13 mouse cellular contexts compared by ENCODE assay signal in the genomic region with DNA sequence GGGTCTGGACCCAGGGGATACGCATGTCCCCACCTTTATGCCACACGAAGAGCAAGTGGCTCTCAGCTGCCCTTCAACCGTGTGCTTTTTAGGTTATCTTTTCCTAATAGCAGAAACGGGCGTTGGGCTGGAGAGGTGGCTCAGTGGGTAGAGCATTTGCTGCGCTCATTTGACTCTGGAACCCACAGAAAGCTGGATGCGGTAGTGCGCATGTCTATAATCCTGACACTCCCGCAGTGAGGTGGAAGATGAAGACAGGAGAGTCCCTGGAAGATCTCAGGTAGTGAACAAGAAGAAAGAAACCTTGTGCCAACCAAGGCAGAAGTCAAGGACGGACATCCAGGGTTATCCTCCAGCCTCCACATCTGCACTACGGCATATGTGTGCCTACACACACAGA. TPM values are rescaled to one million over a fixed set of nuclear protein-coding genes. Genes with fewer than 3 reads are reported as not detected.
DNase-seq lines count a peak whose midpoint lies in the region; ATAC-seq and TF ChIP-seq lines count a peak whose summit lies in the region.
"Had no signal": no experiment of that assay in that cellular context is flagged by ENCODE, and none has a peak within 500 bp of the region (broad histone marks: within the 10 kb centered on the region; RNA-seq: fewer than 3 reads in every experiment).

No protein-coding gene starts in this region.

- no peak for TF ChIP-seq CTCF in cerebellum, adult 2 months (IDR thresholded peaks at IDR 0.05; ENCODE audit: borderline replicate concordance, insufficient read depth, low read depth, low read length)

- peak; percentile 19 to 30 for DNase-seq in cerebellum, adult 2 months
- DNase-seq in cerebellum, adult 9-11 months = peak; percentile 51
- DNase-seq in cerebellum, postnatal 14 days = no peak

- 77% methylated on average over 11 of the region's 11 CpGs for WGBS in cerebellum, adult 2 months

- no peak for TF ChIP-seq POLR2A in cerebellum, adult 2 months (IDR thresholded peaks at IDR 0.05; ENCODE audit: borderline replicate concordance, insufficient read depth, low read length)

- H3K27ac ChIP-seq in cerebellum, adult 2 months (ENCODE audit: insufficient read depth, low read length) = no peak overlapping the region
- H3K27ac ChIP-seq: embryonic facial prominence, embryonic 13.5 days; embryonic facial prominence, embryonic 15.5 days; forebrain, embryonic 10.5 days; forebrain, embryonic 12.5 days had no signal

- no peak for ATAC-seq in cerebellum, adult (ENCODE audit: insufficient number of reproducible peaks, low FRiP score, low TSS enrichment)

- no peak overlapping the region for H3K4me3 ChIP-seq in cerebellum, adult 2 months (replicated peaks; ENCODE audit: insufficient read depth, low read depth, low read length)
- H3K4me3 ChIP-seq: embryonic facial prominence, embryonic 13.5 days; embryonic facial prominence, embryonic 15.5 days; erythroblast, embryonic 14.5 days; forebrain, embryonic 10.5 days; forebrain, embryonic 12.5 days had no signal

- H3K4me1 ChIP-seq in cerebellum, adult 2 months (ENCODE audit: control insufficient read depth, insufficient read depth, low read length) = peaks cover 40% of the 10 kb centered on the region
- H3K4me1 ChIP-seq: embryonic facial prominence, embryonic 13.5 days; embryonic facial prominence, embryonic 15.5 days; forebrain, embryonic 10.5 days; forebrain, embryonic 12.5 days had no signal

- no peaks in the 10 kb centered on the region for H3K27me3 ChIP-seq in cerebellum, adult 2 months (ENCODE audit: control insufficient read depth, insufficient read depth, low read length)
- H3K27me3 ChIP-seq: embryonic facial prominence, embryonic 15.5 days had no signal

RNA-seq across cellular contexts. Expression of gene Pla2g2c, which starts 15.3 kb away (rescaled TPM):
- polyA plus RNA-seq in cerebellum, adult 2 months (2012; rRNA removed) = 0.22 and 0.33 TPM in 2 replicates
- polyA plus RNA-seq: C2C12; erythroblast, embryonic 14.5 days; forebrain, embryonic 16.5 days had no signal

RNA-seq across cellular contexts. Expression of gene Ubxn10, which starts 27.7 kb away (rescaled TPM):
- polyA plus RNA-seq in cerebellum, adult 2 months (2012; rRNA removed) = 1.9 and 2.3 TPM in 2 replicates
- polyA plus RNA-seq: C2C12; erythroblast, embryonic 14.5 days had no signal

RNA-seq across cellular contexts. Expression of gene Pla2g2f, which starts 48.2 kb away (rescaled TPM):
- 0.41 and 0.69 TPM in 2 replicates for polyA plus RNA-seq in cerebellum, adult 2 months (2012; rRNA removed)
- polyA plus RNA-seq: C2C12; embryonic facial prominence, embryonic 11.5 days; erythroblast, embryonic 14.5 days; forebrain, embryonic 10.5 days; forebrain, embryonic 12.5 days; forebrain, embryonic 14.5 days; forebrain, embryonic 16.5 days had no signal

Comparison
In these comparisons a context has a peak if more than half of its experiments do, and no peak if none do; other contexts are left out.
1. DNase-seq: peak in cerebellum, adult 2 months (2 of 2) and cerebellum, adult 9-11 months (single experiment); none in cerebellum, postnatal 14 days (0 of 2).